Mouse (Mus musculus): Measurements from ENCODE around the gene Med12. TPM values are rescaled to one million over a fixed set of nuclear protein-coding genes. Genes with fewer than 3 reads are reported as not detected.

Gene Med12
- polyA plus RNA-seq, 1 experiment: 22.7 TPM

DNA sequence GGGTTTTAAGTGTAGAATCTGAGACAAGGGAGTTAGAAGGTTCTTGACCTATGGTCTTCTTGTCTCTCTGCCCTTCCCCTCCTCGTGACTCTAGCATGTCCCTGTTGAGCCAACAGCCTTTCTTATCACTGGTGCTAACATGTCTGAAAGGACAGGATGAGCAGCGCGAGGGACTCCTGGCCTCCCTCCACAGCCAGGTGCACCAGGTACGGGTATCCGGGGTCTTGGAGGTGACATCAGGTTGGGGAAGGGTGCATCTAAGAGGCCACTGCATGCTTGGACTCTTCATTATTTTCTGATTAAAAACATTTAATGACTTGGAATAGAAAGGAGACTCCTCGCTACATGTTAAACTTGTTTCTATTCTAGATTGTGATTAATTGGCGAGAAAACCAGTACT is 15.2 kb downstream of the Med12 start:
- Histone ChIP-seq H3K27me3 (ENCODE audit: control insufficient read depth, insufficient read depth, insufficient read length) (no peaks in the 10 kb centered on the region), H3K79me3 (ENCODE audit: low read depth) (no peaks in the 10 kb centered on the region), H3ac (ENCODE audit: control insufficient read depth, insufficient read length, low read depth) (no peak overlapping the region), H3K79me2 (ENCODE audit: control insufficient read depth, insufficient read depth) (no peaks in the 10 kb centered on the region), H3K36me3 (ENCODE audit: control insufficient read depth, insufficient read depth) (peaks cover 15% of the 10 kb centered on the region), H3K4me3 (ENCODE audit: insufficient read depth, poor library complexity, severe bottlenecking) (no peak overlapping the region)
- TF ChIP-seq FOSL1 (IDR thresholded peaks at IDR 0.05; ENCODE audit: insufficient read depth, low read length, poor library complexity, severe bottlenecking) (no peak), MYOD1 (IDR thresholded peaks at IDR 0.05; ENCODE audit: control insufficient read depth, insufficient read length, low read depth) (no peak), CTCF (IDR thresholded peaks at IDR 0.05; ENCODE audit: control insufficient read depth, insufficient read depth, insufficient read length) (no peak), MAX (IDR thresholded peaks at IDR 0.05) (no peak), CEBPB (IDR thresholded peaks at IDR 0.05; ENCODE audit: low read depth) (no peak), MYOG (IDR thresholded peaks at IDR 0.05; ENCODE audit: control insufficient read depth, extremely low read depth, insufficient read length) (no peak), USF1 (IDR thresholded peaks at IDR 0.05; ENCODE audit: low read depth) (no peak)

GRCm38 (mm10) chrX:101290111-101290510 is 16.3 kb downstream of the Med12 start:
- Histone ChIP-seq H3K36me3 (ENCODE audit: control insufficient read depth, insufficient read depth) (peaks cover 20% of the 10 kb centered on the region), H3K27me3 (ENCODE audit: control insufficient read depth, insufficient read depth, insufficient read length) (no peaks in the 10 kb centered on the region), H3ac (ENCODE audit: control insufficient read depth, insufficient read length, low read depth) (no peak overlapping the region), H3K79me3 (ENCODE audit: low read depth) (no peaks in the 10 kb centered on the region), H3K79me2 (ENCODE audit: control insufficient read depth, insufficient read depth) (no peaks in the 10 kb centered on the region), H3K4me3 (ENCODE audit: insufficient read depth, poor library complexity, severe bottlenecking) (no peak overlapping the region)
- no peak for TF ChIP-seq CEBPB (IDR thresholded peaks at IDR 0.05; ENCODE audit: low read depth)
- no peak for TF ChIP-seq CTCF (IDR thresholded peaks at IDR 0.05; ENCODE audit: control insufficient read depth, insufficient read depth, insufficient read length)

DNA sequence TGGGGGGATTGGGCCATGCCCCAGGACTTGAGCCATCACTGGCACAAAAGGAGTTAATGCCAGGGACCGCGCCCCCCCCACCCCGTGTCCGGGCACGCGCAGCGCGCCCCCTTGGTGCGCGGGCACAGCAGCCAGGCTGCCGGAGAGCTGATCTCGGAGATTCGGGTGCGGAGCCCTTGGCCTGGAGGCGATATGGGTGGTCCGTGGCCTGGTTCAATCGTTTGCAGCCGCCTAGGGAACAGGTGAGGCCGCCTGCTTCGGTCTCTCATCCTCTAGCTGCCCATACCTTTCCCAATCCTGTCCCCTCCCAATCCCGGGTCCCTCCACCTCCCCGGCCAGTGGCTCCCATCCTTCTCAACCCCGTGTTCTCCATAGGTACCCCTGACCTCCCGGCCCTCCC is 25.2 kb downstream of the Med12 start, which contains the start of gene Nlgn3:
Gene Nlgn3 (plus strand): TSS at position 114 of the 400 bp plus-strand sequence.
- Histone ChIP-seq H3K4me3 (ENCODE audit: insufficient read depth, poor library complexity, severe bottlenecking) (no peak within 1 kb of the TSS), H3K79me2 (ENCODE audit: control insufficient read depth, insufficient read depth) (no peaks in the 10 kb centered on the region)

GRCm38 (mm10) chrX:101299473-101300426 is 25.9 kb downstream of the Med12 start:
- H3K36me3 ChIP-seq (ENCODE audit: control insufficient read depth, insufficient read depth): peaks cover 4% of the 10 kb centered on the region
- no peak overlapping the region for H3ac ChIP-seq (ENCODE audit: control insufficient read depth, insufficient read length, low read depth)
- H3K27me3 ChIP-seq (ENCODE audit: control insufficient read depth, insufficient read depth, insufficient read length): no peaks in the 10 kb centered on the region
- H3K79me3 ChIP-seq (ENCODE audit: low read depth): no peaks in the 10 kb centered on the region
- TF ChIP-seq CEBPB (IDR thresholded peaks at IDR 0.05; ENCODE audit: low read depth): no peak
- TF ChIP-seq USF1 (IDR thresholded peaks at IDR 0.05; ENCODE audit: low read depth): no peak
- TF ChIP-seq MAX (IDR thresholded peaks at IDR 0.05): no peak
- TF ChIP-seq CTCF (IDR thresholded peaks at IDR 0.05; ENCODE audit: control insufficient read depth, insufficient read depth, insufficient read length): no peak
- no peak for TF ChIP-seq MYOD1 (IDR thresholded peaks at IDR 0.05; ENCODE audit: control insufficient read depth, insufficient read length, low read depth)
- no peak for TF ChIP-seq FOSL1 (IDR thresholded peaks at IDR 0.05; ENCODE audit: insufficient read depth, low read length, poor library complexity, severe bottlenecking)
- no peak for TF ChIP-seq MYOG (IDR thresholded peaks at IDR 0.05; ENCODE audit: control insufficient read depth, extremely low read depth, insufficient read length)
- H3K79me2 ChIP-seq (ENCODE audit: control insufficient read depth, insufficient read depth): no peaks in the 10 kb centered on the region
- no peak overlapping the region for H3K4me3 ChIP-seq (ENCODE audit: insufficient read depth, poor library complexity, severe bottlenecking)

More for the DNA sequence above, 25.2 kb downstream of the Med12 start, which contains the start of gene Nlgn3:
- no peak for TF ChIP-seq MYOD1 (IDR thresholded peaks at IDR 0.05; ENCODE audit: control insufficient read depth, insufficient read length, low read depth)
- no peak for TF ChIP-seq CTCF (IDR thresholded peaks at IDR 0.05; ENCODE audit: control insufficient read depth, insufficient read depth, insufficient read length)
- TF ChIP-seq FOSL1 (IDR thresholded peaks at IDR 0.05; ENCODE audit: insufficient read depth, low read length, poor library complexity, severe bottlenecking): no peak
- no peak for TF ChIP-seq MAX (IDR thresholded peaks at IDR 0.05)
- no peak for TF ChIP-seq USF1 (IDR thresholded peaks at IDR 0.05; ENCODE audit: low read depth)
- no peak for TF ChIP-seq MYOG (IDR thresholded peaks at IDR 0.05; ENCODE audit: control insufficient read depth, extremely low read depth, insufficient read length)
- no peak for TF ChIP-seq CEBPB (IDR thresholded peaks at IDR 0.05; ENCODE audit: low read depth)
- H3K27me3 ChIP-seq (ENCODE audit: control insufficient read depth, insufficient read depth, insufficient read length): no peaks in the 10 kb centered on the region
- no peak within 1 kb of the TSS for H3ac ChIP-seq (ENCODE audit: control insufficient read depth, insufficient read length, low read depth)
- no peaks in the 10 kb centered on the region for H3K79me3 ChIP-seq (ENCODE audit: low read depth)
- peaks cover 5% of the 10 kb centered on the region for H3K36me3 ChIP-seq (ENCODE audit: control insufficient read depth, insufficient read depth)

DNA sequence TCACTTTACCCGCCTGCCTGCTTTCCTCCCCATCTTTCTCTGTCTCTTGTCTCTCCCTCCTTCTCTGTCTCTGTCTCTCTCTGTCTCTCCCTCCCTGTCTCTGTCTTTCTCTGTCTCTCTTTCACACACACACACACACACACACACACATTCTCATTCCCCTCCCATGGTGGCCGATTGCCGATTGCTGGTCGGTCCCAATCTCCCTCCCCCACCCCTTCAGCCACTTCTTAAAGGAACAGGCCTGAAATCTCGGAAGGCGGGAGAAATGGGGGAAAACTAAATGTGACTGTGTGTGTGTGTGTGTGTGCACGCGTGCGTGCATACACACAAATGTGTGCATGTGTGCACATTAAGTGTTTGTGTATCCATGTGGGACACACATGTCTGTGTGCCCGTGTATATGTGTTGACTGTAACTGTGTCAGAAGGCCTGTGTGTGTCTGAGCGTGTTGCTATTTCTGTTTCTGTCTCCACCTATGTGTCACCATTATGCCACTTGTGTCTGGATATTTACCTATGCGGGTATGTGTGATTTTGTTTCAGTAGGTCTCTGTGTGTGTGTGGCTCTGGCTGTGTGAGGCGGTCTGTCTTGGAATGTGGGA is 26.7 kb downstream of the Med12 start:
- no peaks in the 10 kb centered on the region for H3K79me2 ChIP-seq (ENCODE audit: control insufficient read depth, insufficient read depth)
- H3K27me3 ChIP-seq (ENCODE audit: control insufficient read depth, insufficient read depth, insufficient read length): no peaks in the 10 kb centered on the region
- no peak overlapping the region for H3ac ChIP-seq (ENCODE audit: control insufficient read depth, insufficient read length, low read depth)
- no peaks in the 10 kb centered on the region for H3K79me3 ChIP-seq (ENCODE audit: low read depth)
- no peak for TF ChIP-seq USF1 (IDR thresholded peaks at IDR 0.05; ENCODE audit: low read depth)
- no peak for TF ChIP-seq MAX (IDR thresholded peaks at IDR 0.05)
- no peak for TF ChIP-seq FOSL1 (IDR thresholded peaks at IDR 0.05; ENCODE audit: insufficient read depth, low read length, poor library complexity, severe bottlenecking)
- TF ChIP-seq CEBPB (IDR thresholded peaks at IDR 0.05; ENCODE audit: low read depth): no peak
- TF ChIP-seq MYOD1 (IDR thresholded peaks at IDR 0.05; ENCODE audit: control insufficient read depth, insufficient read length, low read depth): no peak
- TF ChIP-seq MYOG (IDR thresholded peaks at IDR 0.05; ENCODE audit: control insufficient read depth, extremely low read depth, insufficient read length): no peak
- no peak for TF ChIP-seq CTCF (IDR thresholded peaks at IDR 0.05; ENCODE audit: control insufficient read depth, insufficient read depth, insufficient read length)
- H3K4me3 ChIP-seq (ENCODE audit: insufficient read depth, poor library complexity, severe bottlenecking): no peak overlapping the region
- H3K36me3 ChIP-seq (ENCODE audit: control insufficient read depth, insufficient read depth): no peaks in the 10 kb centered on the region

All from C2C12 (cell line).